Mouse (Mus musculus) stomach, embryonic 16.5 days (tissue): ENCODE data around the gene Arid1a. TPM values are rescaled to one million over a fixed set of nuclear protein-coding genes. Genes with fewer than 3 reads are reported as not detected.
A peak's percentile ranks its signal among the peaks of the same experiment; 100 is the strongest.

Experiments
- ATAC-seq: fragments of 200-750 bp; cut with Nextera tagmentation; 2 replicates; pipeline ENCODE4 v1.8.0; 2017; ENCODE audit warnings: moderate number of reproducible peaks, moderate TSS enrichment; ENCODE audit not compliant: insufficient read depth, low FRiP score
- H3K27ac ChIP-seq: fragments of 300-500 bp; sonication (generic); 2 replicates; pipeline ENCODE4 v1.5.1; 2014; ENCODE audit warnings: low read length
- H3K27me3 ChIP-seq: fragments of 300-500 bp; sonication (generic); 2 replicates; pipeline ENCODE4 v1.6.1; 2014; ENCODE audit warnings: low read length, control low read depth, mixed read lengths; ENCODE audit not compliant: control insufficient read depth, insufficient read depth
- H3K36me3 ChIP-seq: fragments of 300-500 bp; sonication (generic); 2 replicates; pipeline ENCODE4 v1.6.1; 2014; ENCODE audit warnings: low read length; ENCODE audit not compliant: control insufficient read depth, insufficient read depth
- H3K4me1 ChIP-seq: fragments of 300-500 bp; sonication (generic); 2 replicates; pipeline ENCODE4 v1.6.1; 2014; ENCODE audit warnings: low read length, control low read depth, mixed read lengths; ENCODE audit not compliant: control insufficient read depth, insufficient read depth
- H3K4me2 ChIP-seq: fragments of 300-500 bp; sonication (generic); 2 replicates; pipeline ENCODE4 v1.6.1; 2014; ENCODE audit warnings: low read depth, low read length, mixed read lengths
- H3K4me3 ChIP-seq: fragments of 300-500 bp; sonication (generic); replicated peaks from 2 replicates; pipeline ENCODE4 v1.5.1; 2014; ENCODE audit warnings: mild to moderate bottlenecking, low read length
- H3K9ac ChIP-seq: fragments of 300-500 bp; sonication (generic); 2 replicates; pipeline ENCODE4 v1.6.1; 2014; ENCODE audit warnings: low read length
- H3K9me3 ChIP-seq: fragments of 300-500 bp; sonication (generic); replicated peaks from 2 replicates; pipeline ENCODE4 v1.6.1; 2016; ENCODE audit warnings: low read length, control low read depth; ENCODE audit not compliant: control insufficient read depth
- WGBS: fragments of 180-500 bp; shearing (Covaris S2); extraction: QIAGEN DNeasy Blood & Tissue Kit; methylation state at CpG from one replicate; pipeline ENCODE4 v1.1.7; 2014; 5-methylcytosine and 5-hydroxymethylcytosine counted together
- polyA plus RNA-seq: library from polyadenylated mRNA; unstranded; fragments of >200 nt; fragmentation: Nextera tagmentation; extraction: Ambion mirVana; gene quantifications from 2 replicates; pipeline ENCODE4 v1.2.1, GENCODE M21; 2015

The Arid1a gene
- polyA plus RNA-seq, 1 experiment from 2014 or later, result 26.1 TPM

DNA sequence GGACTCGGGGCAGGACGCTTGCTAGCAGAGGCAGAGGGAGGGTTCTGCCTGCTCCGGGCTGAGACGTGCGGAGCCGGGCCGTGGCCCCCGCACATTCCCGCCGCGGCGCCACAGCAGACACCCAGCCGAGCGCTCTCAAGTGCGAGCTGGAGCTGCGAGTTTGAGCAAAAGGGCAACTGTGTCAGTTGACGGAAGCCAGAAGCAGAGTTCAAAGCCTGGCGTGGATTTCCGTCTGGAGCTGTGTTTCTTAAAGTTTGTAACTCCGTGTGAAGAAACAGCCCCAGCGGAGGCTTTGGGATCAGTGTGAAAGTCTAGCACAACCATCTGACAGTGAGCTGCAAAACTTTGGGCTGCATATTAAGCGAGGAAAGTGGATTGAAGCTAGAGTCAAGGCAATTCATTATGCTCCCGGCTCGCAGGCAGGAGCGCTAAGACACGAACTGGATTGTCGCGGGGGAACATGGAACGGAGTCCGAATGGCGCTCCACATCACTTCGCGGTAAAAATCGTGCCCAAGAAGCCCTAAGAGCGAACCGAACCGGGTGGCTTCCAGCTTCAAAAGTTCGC, 783 bp upstream of the Arid1a start:
- H3K36me3 ChIP-seq, result no peaks in the 10 kb centered on the region
- no peaks in the 10 kb centered on the region for H3K9me3 ChIP-seq
- H3K4me3 ChIP-seq, result peak overlapping the region; percentile 74
- H3K9ac ChIP-seq, result peak overlapping the region; percentile 100
- ATAC-seq, result peak; percentile 39; the same call in 1 of the 2 replicates
- H3K4me1 ChIP-seq, result peaks cover 20% of the 10 kb centered on the region
- H3K4me2 ChIP-seq, result peak overlapping the region; percentile 95
- WGBS, result under 1% methylated on average over 38 of the region's 38 CpGs
- H3K27me3 ChIP-seq, result no peaks in the 10 kb centered on the region
- H3K27ac ChIP-seq, result peak overlapping the region; percentile 100

DNA sequence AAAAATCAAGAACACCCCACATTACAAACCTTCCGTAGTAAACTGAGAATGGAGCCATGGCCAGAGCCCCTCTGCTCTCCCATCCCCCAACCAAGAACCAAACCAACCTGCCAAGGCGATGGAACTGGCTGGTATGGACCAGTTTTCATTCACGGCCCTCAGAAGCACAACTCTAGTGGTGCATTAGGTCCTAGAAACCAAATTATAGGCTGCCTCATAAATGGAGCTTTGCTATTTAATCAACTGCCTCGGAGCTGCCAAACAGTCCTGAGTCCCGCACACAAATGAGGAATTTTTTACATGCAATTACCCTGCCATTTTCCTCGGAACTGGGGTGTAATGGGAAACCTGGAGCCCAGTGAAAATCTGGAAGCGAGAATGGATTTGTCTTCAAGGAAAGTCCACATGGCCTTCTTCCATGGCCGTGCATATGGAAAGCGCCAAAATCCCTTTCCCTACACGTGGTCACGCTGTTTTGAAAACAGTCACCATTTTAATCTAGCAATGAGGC, 653 bp downstream of the Arid1a start:
- no peaks in the 10 kb centered on the region for H3K36me3 ChIP-seq
- peak overlapping the region; percentile 100 for H3K27ac ChIP-seq
- no peaks in the 10 kb centered on the region for H3K27me3 ChIP-seq
- H3K4me2 ChIP-seq, result peak overlapping the region; percentile 95
- H3K9ac ChIP-seq, result peak overlapping the region; percentile 100
- H3K4me1 ChIP-seq, result peaks cover 20% of the 10 kb centered on the region
- ATAC-seq, result no peak
- H3K4me3 ChIP-seq, result peak overlapping the region; percentile 74
- 4% methylated on average over 11 of the region's 11 CpGs for WGBS
- no peaks in the 10 kb centered on the region for H3K9me3 ChIP-seq

DNA sequence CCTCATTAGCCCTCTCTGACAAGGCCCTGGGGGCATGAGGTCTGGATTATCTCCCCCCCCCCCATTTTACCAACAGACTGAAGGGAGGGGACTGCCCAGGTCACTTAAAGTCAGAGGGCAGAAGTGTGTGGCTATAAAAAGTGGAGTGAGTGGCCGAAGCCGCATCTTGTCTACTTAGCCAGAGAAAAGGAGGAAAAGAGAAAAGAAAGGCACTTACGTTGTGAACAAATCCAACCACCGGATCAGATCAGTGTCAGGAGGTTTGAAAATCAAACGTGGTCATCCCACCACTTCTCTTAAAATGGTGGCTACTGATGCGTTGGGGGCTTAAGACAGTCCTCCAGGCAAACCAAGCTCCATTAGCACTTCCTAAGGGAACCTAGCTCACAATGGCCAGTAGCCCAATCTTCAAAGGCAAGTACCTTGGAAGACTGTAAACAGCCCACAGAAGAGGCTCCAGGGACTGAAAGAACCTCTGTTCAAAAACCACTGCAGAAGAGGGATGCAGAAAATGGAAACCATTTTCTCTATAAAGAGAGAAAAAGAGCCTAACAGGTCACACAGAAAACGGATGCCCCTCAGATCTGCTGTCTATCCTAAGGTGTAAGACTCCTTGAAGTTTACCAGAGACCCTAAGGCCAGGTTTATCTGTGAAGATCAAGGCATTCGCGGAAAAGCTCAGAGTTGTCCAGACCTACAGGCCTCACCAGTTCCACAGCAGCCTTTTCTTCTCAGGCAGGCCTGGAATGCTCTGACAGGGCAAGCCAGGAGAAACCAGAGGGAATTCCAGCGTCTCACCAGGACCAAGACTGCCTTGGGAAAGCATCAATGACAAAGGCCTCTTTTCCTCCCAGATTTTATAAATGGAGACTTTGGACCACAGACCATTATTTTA, 1.5 kb downstream of the Arid1a start:
- no peak for ATAC-seq
- no peaks in the 10 kb centered on the region for H3K9me3 ChIP-seq
- H3K9ac ChIP-seq, result peak overlapping the region; percentile 100
- H3K4me3 ChIP-seq, result peak overlapping the region; percentile 100
- H3K4me2 ChIP-seq, result peak overlapping the region; percentile 95
- WGBS, result 16% methylated on average over 10 of the region's 10 CpGs
- no peaks in the 10 kb centered on the region for H3K36me3 ChIP-seq
- H3K27me3 ChIP-seq, result no peaks in the 10 kb centered on the region
- peaks cover 28% of the 10 kb centered on the region for H3K4me1 ChIP-seq
- H3K27ac ChIP-seq, result peak overlapping the region; percentile 100

DNA sequence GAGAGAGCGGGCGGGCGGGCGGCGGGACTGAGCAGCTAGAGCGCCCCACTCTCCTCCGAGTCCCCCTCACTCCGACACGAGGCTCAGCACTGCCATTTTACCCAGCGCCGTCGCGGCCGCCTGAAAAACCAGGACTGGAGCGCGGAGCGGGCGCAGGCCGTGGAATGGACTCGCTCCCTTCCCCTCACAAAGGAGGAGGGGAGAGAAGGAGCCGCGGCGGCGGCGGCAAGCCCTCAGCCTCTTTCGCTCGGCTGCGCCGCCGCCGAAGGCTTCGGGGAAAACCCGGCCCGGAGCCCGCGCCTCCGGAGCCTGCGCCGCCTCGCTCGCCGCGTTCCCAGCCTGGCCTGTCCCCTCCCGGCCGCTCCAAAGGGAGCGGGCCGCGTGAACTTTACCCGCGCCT, 2.3 kb downstream of the Arid1a start:
- peak overlapping the region; percentile 95 for H3K4me2 ChIP-seq
- peaks cover 34% of the 10 kb centered on the region for H3K4me1 ChIP-seq
- H3K9ac ChIP-seq, result peak overlapping the region; percentile 100
- no peaks in the 10 kb centered on the region for H3K9me3 ChIP-seq
- WGBS, result under 1% methylated on average over 39 of the region's 50 CpGs
- H3K4me3 ChIP-seq, result peak overlapping the region; percentile 100
- H3K36me3 ChIP-seq, result peaks cover 1% of the 10 kb centered on the region; the same call in 1 of the 2 replicates
- H3K27me3 ChIP-seq, result no peaks in the 10 kb centered on the region
- peak; percentile 87 for ATAC-seq
- peak overlapping the region; percentile 100 for H3K27ac ChIP-seq

DNA sequence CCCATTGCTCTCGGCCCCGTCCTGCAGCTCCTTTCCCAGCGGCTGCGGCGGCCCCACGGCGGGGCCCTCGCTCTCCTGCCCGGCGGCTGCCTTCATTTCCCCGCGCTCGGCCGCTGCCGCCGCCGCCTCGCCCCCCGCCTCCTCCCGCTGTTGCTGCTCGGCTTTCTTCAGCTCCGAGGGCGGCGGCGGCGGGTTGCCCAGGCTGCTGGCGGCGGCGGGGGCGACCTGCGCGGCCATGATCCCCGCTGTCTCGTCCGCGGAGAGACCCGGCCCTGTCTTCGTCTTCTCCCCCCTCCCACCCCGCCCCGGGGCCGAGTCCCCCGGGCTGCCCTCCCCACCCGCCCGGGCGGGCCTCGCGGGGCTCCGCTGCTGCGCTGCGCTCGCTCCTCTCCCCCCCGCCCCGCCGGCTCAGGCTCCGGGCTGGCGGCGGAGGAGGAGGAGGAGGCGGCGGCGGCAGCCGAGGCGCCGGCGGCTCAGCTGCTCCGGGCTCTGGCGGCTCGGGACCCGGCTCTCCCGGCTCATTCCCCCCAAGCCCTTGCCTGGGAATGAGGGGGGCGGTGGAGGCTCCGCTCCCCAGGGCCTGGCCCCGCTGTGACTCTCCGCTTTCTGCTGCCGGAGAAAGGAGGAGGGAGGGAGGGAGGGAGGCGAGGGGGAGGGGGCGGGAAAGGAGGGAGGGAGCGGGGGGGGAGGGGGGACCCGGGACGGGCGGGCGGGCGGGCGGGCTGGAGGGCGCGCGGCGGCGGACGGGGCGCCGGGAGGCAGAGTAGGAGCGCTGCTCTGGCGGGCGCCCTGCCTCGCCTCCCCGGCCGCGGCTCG, 3.0 kb downstream of the Arid1a start:
- H3K27ac ChIP-seq, result peak overlapping the region; percentile 100
- peak overlapping the region; percentile 100 for H3K4me3 ChIP-seq
- no peaks in the 10 kb centered on the region for H3K27me3 ChIP-seq
- H3K36me3 ChIP-seq, result peaks cover 4% of the 10 kb centered on the region; the same call in 1 of the 2 replicates
- no peaks in the 10 kb centered on the region for H3K9me3 ChIP-seq
- WGBS, result under 1% methylated on average over 46 of the region's 99 CpGs
- peak; percentile 41 for ATAC-seq
- H3K4me1 ChIP-seq, result peaks cover 40% of the 10 kb centered on the region
- H3K4me2 ChIP-seq, result peak overlapping the region; percentile 95
- H3K9ac ChIP-seq, result peak overlapping the region; percentile 100

DNA sequence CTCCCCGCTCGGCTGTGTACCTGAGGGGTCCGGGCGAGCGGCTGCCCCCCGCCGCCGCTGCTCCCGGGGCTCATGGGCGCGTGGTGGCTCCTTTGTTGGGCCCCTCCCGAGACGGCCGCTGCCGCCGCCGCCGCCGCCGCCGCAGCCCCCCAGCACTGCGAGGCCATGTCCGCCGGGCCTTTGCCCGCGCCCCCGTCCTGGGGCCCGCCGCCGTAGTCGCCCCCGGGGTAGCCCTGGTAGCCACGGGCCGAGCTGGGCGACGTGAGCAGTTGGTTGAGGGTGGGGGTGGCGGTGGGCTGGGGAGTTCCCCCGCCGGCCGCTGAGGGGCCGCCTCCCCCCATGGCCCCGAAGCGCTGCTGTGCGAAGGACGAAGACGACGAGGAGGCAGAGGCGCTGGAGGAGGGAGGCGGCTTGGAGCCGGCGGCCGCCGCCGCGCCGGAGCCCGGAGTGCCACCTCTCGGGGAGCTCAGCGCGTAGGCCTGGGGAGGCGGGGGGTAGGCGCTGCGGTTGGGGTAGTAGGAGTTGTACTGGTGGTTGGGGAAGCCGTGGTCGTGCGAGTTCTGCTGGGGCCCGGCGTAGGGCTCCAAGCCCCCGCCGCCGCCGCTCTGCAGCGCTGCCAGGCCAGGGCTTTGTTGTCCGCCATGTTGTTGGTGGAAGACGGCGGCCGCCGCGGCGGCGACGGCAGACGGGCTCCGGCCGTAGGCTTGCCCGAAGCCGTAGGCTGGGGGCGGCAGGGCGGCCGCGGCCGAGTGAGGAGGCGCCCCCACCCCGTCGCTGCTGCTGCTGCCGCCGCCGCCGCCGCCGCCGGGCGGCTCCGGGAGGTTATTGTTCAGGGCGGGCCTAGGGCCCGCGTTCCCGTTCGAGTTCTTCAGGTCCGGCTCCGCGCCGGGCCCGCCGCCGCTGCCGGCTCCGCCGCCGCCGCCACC, 3.9 kb downstream of the Arid1a start:
- Histone ChIP-seq H3K4me2 (peak overlapping the region; percentile 73), H3K4me1 (peaks cover 46% of the 10 kb centered on the region), H3K4me3 (peak overlapping the region; percentile 100), H3K9ac (peak overlapping the region; percentile 100), H3K36me3 (peaks cover 4% of the 10 kb centered on the region; the same call in 1 of the 2 replicates), H3K27me3 (no peaks in the 10 kb centered on the region), H3K27ac (peak overlapping the region; percentile 100), H3K9me3 (no peaks in the 10 kb centered on the region)
- WGBS, result under 1% methylated on average over 109 of the region's 121 CpGs
- no peak for ATAC-seq

DNA sequence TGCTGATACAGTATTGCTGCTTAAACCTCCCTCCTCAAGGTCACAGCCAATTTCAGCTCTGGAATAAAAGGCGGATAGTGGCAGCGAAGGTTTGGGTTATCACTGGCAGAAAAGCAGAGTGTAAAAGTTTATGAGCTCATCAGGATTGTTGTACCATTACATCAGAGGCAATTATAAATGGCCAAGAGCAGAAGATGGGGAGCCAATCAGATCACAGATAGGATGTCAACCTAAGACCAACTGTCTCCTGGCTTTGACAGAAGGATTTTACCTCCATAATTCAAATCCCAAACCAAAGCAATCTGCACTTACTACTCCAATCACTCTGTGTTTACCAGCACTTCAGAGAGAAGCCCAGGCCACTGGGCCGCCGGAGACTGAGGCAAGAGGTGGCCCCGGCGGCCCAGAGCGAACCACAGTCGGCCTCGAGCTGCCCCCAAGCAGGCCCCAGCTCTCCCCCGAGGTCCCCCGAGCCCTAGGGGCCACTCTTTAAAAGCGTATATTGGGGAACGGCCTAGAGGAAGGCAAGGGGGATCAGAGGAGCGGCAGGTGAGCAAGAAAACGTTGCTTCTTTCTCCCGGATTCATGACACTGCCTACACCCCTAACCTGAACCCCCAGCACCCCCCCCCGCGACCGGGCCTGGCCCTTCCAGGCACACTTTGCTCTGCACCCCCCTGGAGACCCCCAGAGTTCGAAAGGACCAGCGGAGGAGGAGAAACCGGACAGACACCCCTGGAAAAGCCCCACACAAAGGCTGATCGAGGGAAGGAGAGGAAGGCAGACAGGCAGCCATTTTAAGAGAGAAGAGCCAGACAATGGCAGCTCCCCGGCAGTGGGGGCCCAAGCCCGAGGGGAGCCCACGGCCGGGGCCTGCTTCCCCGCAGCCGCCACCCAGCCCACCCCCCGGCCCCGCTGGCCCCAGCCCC, 4.8 kb downstream of the Arid1a start:
- peak overlapping the region; percentile 73 for H3K4me2 ChIP-seq
- peak overlapping the region; percentile 100 for H3K27ac ChIP-seq
- under 1% methylated on average over 31 of the region's 31 CpGs for WGBS
- peaks cover 4% of the 10 kb centered on the region; the same call in 1 of the 2 replicates for H3K36me3 ChIP-seq
- H3K4me1 ChIP-seq, result peaks cover 47% of the 10 kb centered on the region
- H3K27me3 ChIP-seq, result no peaks in the 10 kb centered on the region
- peak overlapping the region; percentile 100 for H3K4me3 ChIP-seq
- no peaks in the 10 kb centered on the region for H3K9me3 ChIP-seq
- peak overlapping the region; percentile 100 for H3K9ac ChIP-seq
- 0 out of 2 replicates have a peak, but pooled peaks have one; percentile 8 for ATAC-seq
